Mouse (Mus musculus): ENCODE measurements around the gene Cdsn.

Cdsn gene

GRCm38 (mm10) chr17:35601736-35602354 lies 49.9 kb downstream of the Cdsn start:
- in situ Hi-C loops (cut with MboI; ENCODE audit: unreplicated experiment in 2 of 2), result loop anchor here in 1 of 2 experiments (25.0 kb wide), 1 partner anchor 835 kb away; no protein-coding TSS in a partner anchor

Data from v-Abl transformed pro-B cells (cell line).